Mouse (Mus musculus) sigmoid colon, adult 10 weeks (tissue): Measurements from ENCODE around the gene Ttf1. TPM values are rescaled to one million over a fixed set of nuclear protein-coding genes. Genes with fewer than 3 reads are reported as not detected.

Experiments
- polyA plus RNA-seq: library from polyadenylated mRNA; stranded (reverse); fragments of 350-450 nt; fragmentation: Illumina TruSeq; extraction: RNeasy Lipid Tissue Mini Kit (QIAGEN cat#74804); gene quantifications from one replicate; pipeline ENCODE4 v1.2.3, GENCODE M21; 2014; ENCODE audit warnings: low read depth, low replicate concordance

Ttf1 gene
- polyA plus RNA-seq = 24.5 TPM

DNA sequence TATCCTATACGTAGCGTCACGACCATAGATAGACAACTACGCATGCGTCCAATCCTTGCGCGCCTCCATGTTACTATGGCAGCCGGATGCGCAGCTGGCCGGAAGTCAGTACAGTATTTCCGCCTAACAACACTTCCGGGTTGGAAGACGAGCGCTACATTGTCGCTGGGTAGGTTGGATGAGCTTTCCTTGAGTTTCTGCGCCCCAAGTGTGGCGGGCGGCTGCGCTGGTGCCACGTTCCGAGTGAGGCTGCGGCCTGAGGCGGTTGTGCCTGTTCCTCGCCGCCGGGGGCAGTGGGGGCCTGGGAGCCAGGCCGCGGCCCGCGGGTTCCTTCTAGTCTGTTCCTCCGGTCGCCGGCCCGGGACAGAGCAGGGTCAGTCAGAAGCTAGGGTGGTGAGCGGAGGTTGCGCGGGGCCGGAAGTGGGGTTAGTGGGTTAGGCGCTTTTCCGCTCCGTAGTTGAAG is at the start of gene Ttf1:
Ttf1 (plus strand) TSS at position 128 of the 463 bp plus-strand sequence.

DNA sequence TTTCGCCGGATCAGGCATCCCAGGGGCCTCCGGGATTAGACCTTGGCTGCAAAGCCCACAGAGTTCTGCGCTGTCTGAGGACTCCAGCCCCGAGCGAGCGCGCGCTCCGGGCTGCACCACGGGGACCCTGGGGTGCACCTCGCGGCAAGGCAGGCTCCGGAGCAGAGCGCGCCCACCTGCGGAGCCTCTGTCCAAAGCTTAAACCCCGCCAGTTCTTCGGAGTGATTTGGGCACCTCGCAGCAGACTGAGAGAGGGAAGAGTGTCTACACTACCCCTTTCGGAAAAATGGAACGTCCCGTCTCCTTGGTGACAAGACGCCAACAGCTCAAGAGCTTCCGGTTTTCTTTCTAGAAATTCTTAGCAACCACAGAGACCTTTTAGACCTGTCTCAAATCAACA is 5.1 kb upstream of the Ttf1 start, which contains the start of gene Cfap77:
Cfap77 (minus strand) TSS at position 76 of the 400 bp plus-strand sequence.

DNA sequence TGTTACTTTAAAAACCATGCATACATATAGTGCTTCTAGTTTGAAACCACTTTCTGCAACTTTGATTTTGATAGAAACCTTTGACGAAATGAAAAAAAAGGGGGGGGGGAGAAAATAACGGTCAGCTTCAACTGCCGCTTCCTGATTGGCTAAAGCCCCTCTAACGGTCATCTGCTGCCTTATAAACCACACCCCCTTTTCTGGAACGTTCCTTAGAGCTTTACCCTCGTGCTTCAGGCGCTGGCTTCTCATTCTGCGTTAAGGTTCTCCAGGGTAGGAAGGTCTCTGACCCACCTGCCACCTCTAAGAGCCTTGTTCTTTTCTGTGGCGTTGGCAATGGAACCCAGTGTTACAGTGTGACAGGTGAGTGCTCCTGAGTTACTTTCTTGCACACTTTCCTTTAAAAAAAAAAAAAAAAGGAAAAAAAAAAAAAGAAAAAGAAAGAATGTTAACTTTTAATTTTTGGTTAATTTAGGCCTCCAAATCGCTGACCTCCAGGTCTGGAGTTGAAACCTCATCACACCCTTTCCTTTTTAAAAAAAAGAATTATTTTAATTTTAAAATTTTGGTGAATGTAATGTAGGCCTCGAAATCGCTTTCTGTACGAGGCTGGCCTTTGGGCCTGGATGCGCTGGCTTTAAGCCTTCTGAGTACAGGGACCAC is 64.0 kb downstream of the Ttf1 start, which contains the start of gene Setx:
Setx (plus strand) TSS at position 275 of the 663 bp plus-strand sequence.

Other genes starting within 250 kb of the Ttf1 start
- 14.7 TPM for gene Gtf3c4, start 219.9 kb upstream of the Ttf1 start, polyA plus RNA-seq
- gene Ddx31, start 219.9 kb upstream of the Ttf1 start, polyA plus RNA-seq = 5.0 TPM
- not detected for gene Barhl1, start 143.6 kb upstream of the Ttf1 start, polyA plus RNA-seq
- 0.41 TPM for gene Cfap77, start 5.2 kb upstream of the Ttf1 start, polyA plus RNA-seq
- gene Setx, start 63.9 kb downstream of the Ttf1 start, polyA plus RNA-seq = 38.2 TPM
- not detected for gene Ntng2, start 192.7 kb downstream of the Ttf1 start, polyA plus RNA-seq